Mouse (Mus musculus) neutrophil, adult 5-6 weeks (primary cell): ENCODE results near the gene Eef1akmt1. TPM values are rescaled to one million over a fixed set of nuclear protein-coding genes. Genes with fewer than 3 reads are reported as not detected.

Experiments
- ATAC-seq: fragments of 151-379, 151-347 bp; 2 replicates; pipeline ENCODE4 v1.8.0; 2017; ENCODE audit warnings: mild to moderate bottlenecking, moderate TSS enrichment; ENCODE audit not compliant: insufficient number of reproducible peaks, poor library complexity, low FRiP score, severe bottlenecking; ENCODE audit errors: extremely low read depth
- total RNA-seq: library from RNA; stranded (forward); fragments of 200-1000 nt; gene quantifications from 2 replicates; pipeline ENCODE4 v1.2.3, GENCODE M21; 2017

Gene Eef1akmt1
- 2.7 and 4.2 TPM in 2 replicates for total RNA-seq

DNA sequence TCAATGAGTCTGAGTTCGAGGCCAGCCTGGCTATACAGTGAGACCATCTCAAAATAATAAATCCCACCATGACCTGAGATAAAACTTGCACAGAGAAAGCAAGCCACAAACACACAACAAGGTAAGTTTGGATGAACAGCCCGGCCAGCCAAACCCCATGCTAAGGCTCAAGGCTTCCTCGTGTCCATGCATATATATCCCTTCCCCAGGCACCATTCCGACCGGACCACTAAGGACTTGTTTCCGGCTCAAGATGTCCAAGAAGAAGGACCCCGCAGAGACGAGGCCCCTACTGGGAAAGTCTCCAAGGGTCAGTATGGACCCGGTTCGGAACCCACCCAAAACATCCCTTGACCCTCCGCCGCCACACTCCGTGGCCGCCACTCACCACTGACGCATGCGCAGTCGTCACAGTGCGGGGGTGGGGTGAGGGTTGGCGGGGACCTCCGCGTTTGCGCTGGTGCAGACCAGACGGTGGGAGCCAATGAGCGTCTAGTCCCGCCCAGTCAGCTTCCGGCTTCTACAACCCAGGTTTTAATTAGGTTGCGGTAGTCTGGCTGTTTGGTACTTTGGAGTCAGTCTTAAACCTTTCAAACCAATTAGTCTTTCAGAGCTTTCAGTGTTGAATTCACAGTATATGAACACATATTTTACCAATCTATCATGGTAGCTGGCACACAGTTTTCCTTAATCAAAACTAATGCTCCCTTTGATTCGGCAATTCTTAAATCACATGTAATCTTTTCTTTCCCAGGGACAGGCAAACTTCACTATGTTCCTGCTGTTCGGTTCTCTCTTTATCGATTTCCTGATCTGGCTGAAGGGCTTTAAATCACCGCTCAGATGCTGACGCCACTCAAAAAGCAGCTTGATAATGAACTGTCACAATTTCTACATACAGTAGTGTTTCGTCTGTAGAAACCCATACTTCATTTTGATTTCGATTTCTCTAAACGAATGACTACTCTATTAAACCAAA is at the start of gene Eef1akmt1:
Gene Eef1akmt1 (minus strand): TSS at position 458 of the 979 bp plus-strand sequence.
- peak; percentile 99 for ATAC-seq

DNA sequence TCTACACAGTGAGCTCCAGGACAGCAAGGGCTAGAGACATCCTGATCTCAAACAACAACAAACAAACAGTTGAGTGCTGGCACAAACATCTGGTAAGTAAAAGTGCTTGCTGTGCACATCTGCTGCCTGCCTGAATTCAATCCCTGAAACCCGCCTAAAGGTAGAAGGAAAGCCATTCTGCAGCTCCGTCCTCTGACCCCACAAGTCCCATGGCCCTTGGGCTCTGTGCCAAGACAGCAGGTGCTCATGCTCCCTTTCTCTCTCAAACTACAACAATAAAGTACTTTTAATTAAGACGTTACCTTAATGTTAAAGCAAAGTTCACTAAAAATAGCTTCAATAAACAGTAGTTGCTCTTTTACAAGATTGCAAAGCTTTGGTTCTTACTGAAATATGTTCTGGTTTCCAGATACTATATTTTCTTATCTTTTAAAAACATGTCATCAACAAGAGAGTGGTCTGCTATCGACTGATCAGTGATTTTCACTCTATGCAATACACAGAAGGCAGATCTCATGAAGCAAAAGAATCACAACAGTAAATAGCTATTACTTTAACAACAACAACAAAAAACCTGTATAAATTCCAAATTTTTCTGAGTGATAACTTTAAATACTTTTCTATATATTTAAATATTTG is 49.3 kb upstream of the Eef1akmt1 start:
- no peak for ATAC-seq

DNA sequence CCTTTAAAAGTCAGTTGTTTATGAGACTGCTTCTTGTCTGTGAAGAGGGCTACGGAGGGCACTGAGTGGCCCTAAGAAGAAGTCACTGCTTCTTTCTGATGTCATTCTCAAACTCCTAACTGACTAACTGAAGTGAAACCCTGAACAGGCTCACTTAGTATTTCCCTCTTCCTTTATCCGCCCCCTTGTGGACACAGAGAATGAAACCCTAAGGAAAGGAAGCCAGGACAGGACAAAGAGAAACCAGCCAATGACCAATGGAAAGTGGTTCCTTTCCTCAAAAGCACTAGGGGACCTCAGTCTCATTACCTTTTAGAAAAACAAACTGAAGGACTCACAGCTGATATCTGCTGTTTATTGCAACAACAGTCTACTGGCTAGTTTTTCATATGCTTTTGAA is 48.1 kb upstream of the Eef1akmt1 start:
- ATAC-seq: peak; percentile 30; the same call in 1 of the 2 replicates

DNA sequence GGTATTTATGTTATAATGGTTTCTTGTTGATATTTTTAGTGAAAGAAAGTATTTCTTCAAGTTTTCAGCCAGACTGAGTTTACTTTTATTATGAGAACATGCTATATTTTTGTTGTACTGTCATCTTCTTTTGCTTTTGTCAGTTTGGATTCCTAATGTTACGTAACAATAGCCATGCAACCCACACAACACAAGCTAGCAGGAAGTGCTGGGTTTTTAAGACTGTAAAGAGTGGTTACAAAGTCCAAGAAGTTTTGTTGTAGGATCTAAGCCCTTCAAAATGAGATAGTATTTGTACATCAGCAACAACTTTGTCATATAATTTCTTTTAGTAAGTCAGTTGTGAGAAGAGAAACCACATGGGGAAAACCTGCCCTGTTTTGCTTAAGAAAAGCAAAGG is 46.3 kb upstream of the Eef1akmt1 start:
- no peak for ATAC-seq

DNA sequence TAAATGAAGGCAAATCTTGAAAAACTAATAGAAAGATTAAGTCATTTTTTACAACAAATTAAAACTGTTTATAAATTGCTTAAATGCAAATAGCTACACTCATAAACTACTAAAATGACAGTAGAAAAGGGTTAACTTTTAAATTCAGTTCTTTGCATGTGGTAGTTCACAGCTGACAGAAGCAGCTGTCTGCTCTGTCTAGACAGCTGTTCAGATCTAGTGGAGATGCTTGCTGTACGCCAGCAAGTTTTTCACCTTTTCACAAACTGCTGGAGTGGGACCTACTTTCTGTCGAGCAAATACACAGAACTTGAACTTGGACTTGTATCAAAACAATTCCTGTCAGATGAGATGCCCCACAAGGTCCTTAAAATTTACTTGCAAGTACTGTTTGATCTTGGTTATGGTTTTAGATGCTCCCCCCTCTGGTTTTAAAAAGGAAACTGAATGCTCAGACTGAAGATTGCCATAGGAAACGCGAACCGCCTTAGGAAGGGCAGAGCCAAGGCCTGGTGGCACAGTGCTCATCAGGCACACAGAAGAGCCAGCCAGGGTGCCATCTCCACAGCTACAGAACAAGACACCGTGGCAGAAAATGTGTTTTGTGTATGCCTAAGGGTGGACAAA is 45.0 kb upstream of the Eef1akmt1 start:
- ATAC-seq: no peak

DNA sequence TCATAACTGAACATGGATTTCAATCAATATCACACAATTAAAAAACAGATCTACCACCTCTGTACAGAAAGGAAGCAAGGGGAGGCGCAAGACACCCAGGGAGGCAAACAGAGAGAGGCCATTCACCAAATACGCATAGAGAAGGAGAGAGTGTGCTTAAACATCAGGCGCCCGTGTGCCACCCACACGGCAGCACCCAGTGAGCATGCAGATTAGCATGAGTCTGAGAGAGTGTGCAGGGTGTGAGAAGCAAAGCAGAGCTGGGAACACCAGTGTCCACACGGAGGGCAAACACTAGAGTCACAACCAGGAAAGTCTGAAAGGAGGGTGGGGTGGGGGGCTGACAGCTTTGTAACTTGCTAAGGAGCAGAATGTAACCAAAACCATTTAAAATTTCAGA is 44.4 kb upstream of the Eef1akmt1 start:
- ATAC-seq: no peak

DNA sequence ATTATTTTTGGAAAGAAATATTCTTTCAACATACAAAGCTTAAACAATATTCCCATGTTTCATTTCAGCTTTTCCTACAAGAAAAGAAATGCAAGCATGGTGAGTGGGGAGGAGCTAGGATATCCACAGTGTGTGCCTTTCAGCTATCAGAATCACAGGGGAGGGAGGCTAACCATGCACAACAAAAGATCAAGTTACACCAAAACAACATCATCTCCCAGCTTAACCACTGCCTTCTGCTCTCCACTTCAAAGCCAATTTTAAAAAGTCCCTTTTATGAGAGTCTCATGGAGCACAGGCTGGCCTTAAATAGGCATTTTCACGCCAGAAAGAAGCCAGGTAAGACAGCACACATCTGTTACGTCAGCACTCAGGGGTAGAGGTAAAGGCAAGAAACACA is 39.6 kb upstream of the Eef1akmt1 start:
- ATAC-seq: no peak

DNA sequence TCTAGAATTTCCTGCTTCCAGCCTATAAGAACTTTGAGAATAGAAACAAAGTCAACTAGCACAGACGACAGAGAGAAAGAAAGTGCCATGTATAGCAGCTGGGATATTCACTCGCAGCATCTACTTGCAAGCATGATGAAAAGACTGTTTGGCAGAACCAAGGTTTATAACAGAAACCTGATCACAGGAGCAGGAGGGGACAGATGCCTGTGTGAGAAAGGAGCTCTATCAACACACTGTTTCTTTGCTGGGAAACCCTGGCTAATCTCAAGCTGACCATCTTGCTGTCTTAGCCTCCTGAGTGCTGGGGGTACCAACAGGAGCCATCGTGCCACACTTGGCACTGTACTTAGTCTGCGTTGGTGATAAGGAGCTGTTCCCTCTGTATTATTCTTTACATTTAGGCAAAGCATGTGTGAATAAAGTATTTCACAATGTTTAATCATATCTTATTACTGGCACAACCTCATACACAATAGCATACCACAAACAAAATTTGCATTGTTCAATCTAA is 38.5 kb upstream of the Eef1akmt1 start:
- ATAC-seq: no peak

DNA sequence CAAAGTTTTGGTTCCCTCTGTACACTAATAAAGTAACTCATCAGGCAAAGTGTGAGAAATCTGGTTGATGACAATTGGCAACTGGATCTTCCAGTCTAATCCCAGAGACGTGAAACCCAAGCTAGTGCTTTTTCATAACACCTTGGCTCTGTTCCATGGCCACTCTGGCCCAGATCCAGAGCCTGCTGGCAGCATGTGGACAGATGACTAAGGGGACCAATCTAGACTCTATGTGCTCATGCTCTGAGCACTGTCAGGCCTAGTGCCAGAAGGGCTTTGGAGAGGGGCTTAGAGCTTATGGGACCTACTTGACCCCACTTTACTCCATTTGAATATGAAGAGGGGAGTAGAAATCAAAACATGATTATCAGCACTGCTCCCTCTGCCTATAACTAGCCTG is 36.1 kb upstream of the Eef1akmt1 start:
- ATAC-seq: no peak

DNA sequence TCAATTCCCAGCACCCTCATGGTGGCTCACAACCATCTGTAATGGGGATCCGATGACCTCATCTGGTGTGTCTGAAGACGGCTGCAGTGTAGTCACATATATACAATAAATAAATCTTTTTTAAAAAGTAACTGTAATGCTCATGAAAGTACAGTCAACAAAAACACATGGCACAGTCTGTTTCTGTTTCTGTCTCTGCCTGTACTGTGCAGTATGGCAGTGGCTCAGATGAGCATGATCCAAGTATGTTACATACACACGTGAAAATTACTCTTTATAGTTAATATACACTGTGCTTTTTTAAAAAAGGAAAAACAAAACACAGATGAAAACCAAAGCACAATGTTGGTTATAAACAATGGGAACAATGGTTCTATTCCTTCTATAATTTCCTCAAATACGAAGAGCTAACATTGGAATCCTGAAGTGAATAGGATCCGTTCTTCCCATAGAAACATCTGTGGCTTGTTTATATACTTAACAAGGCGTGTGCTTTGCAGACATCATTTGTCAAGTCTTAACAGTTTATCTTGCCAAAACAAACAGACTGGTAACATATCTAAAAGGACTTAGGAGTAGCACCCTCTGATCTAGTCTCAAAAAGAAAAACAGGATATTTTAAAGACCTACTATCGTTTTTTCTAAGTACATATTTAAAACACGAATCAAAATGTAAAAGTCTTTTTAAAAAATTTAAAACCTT is 35.4 kb upstream of the Eef1akmt1 start:
- ATAC-seq: no peak

DNA sequence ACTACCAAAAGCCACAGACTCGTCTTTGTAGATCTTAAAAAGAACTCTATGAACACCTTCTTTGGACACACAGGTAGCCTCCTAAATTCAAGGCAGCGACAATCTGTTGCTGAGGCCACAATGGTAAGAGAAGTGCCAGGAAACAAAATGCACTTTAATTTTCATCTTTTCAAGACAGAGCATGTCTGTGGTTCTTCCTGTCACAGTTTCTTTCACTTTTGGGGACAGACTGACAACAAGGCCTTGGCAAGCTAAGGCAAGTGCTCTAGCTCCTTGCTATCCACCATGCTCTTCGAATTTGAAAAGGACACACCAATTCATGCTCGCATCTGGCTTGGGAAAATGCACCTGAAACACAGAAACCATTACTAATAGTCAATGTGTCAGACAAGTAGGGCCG is 21.9 kb upstream of the Eef1akmt1 start:
- ATAC-seq: no peak

DNA sequence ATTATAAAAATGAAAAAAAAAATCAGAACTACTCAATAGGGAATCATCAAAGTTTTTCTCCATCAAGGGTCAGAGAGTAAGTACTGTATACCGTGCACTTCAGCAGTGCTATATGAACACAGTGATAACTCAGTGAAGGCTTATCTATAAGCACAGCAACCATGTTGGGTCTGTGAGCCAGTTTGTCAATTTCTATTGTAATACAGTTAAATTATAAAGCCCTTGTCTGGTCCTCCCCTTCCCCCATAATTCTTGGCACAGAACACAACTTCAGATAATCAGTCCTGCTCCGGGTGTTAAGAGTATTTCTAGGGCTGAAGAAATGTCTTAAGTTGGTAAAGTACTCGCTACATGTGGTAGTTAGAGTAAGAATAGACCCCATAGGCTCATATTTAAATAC is 20.4 kb upstream of the Eef1akmt1 start:
- ATAC-seq: no peak

DNA sequence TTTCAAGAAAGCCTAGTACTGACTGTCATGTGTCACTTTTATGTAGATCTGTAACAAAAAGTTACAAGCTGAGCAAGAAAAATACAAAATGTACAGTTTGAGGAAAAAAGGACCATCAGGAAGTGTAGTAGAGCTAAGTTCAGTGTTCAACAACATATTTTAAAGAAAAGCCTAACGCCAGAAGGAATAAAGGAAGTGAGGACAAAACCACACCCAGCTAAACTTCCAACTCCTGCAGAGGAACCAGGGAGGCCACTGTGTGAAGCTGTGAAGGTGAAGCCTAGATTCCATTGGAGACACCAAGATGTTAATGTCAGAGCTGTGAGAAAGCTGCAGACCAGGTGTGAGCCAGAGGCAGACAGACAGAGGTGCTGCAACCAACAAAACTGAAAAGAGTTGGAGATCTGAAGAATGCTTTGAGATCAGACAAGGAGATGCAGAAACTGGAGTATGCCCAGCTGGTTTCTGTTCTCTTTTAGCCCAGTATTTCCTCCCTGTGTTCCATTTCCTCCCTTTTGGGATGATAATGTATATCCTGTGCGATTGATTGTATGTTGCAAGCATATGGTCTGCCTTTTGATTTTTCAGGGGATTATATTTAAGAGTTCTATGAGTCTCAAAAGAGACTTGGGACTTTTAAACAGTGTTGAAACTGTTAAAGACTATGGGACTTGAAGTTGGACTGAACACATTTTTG is 5.1 kb upstream of the Eef1akmt1 start:
- ATAC-seq: no peak

DNA sequence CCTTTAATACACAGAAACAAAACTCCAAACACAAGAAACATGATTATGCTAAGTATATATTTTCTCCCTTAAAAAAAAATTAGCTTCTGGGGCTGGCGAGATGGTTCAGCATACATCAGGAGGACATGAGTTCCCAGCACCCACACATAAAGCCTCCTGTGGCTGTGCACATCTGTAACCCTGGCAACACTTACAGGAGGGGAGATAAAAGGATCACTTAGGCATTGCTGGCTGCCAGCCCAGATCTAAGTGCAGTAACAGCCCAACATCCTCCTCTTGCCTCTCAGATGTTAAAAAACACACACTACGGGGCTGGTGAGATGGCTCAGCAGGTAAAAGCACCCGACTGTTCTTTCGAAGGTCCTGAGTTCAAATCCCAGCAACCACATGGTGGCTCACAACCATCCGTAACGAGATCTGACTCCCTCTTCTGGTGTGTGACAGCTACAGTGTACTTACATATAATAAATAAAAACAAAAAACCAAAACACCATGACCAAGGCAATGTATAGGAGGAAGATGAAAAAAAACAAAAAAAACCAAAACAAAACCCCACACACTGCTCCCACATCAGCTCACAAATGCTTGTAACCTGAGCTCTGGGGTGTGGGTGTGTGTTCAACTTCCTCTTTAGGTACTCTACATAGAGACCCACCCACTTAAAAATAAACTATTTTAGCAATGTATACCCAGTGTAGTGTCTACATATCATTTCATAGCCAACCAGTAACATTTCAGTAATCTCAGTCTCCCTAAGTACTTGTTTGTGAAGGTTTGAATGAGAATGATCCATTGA is 3.6 kb upstream of the Eef1akmt1 start:
- no peak for ATAC-seq

DNA sequence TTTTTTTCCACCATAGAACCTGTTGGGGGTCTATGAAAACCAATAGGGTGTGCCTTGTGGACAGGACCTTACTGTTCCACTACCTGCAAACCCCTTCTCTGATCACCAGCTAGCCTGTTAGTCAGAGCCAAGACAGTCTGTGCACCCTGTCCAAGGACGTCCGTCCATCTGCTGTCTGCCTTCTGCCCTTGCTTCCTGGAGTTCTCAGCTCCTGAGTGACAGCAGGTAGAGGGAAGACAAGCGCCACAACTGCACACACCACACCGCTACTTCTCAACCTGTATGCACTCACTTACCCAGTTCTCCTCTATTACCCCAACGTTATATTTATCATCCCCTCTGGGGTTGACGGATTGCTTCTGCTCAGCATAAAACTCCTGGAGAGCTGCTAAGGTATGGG is 5.8 kb downstream of the Eef1akmt1 start:
- ATAC-seq: no peak

DNA sequence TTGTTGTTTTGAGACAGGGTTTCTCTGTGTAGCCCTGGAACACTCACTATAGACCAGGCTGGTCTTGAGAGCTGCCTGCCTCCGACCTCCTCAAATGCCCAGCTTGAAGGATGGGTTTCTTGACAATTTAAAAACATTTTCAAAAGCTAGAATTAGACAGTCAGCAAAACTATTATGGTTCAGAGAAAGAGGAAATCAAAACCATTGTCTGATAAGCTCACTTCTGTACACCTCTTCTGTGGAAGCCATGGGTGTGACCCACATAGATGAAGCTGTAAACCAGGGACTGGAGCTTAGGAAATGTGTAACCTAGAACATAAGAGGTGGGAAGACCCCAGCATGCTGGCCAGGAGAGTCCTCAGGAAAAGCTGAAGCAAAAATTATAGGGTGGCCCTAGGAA is 14.5 kb downstream of the Eef1akmt1 start:
- no peak for ATAC-seq

DNA sequence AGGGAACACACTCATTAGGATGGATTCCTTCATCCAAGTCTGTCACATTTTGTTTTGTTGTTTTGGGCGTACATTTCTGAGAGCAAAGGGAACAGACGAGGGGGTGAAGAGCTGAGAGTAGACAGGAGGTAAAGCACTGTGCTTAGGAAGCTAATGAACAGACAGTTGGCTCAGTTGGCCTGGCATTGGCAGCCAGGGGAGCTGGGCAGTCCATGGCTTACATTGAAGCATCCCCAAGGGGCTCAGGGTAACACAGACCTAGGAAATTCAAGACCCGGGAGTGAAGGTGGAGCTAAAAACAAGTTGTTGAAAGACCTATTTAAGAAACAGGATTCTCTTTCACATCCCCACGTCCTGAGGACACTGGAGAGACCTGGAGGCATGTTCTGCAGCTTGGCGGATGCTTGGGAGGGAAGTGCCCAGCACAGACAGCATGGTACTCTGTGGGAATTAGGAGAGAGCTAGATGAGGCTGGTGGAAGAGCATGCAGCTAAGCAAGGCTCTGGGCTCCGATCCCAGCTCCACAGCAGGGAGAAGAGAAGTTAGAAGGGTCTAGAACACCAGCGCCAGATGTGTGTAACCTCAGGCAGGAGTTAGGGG is 15.8 kb downstream of the Eef1akmt1 start:
- no peak for ATAC-seq
